Mouse (Mus musculus): Measurements from ENCODE around the gene Gsk3a. TPM values are rescaled to one million over a fixed set of nuclear protein-coding genes. Genes with fewer than 3 reads are reported as not detected.

The Gsk3a gene
- polyA plus RNA-seq, 1 experiment, result 87.3 TPM

DNA sequence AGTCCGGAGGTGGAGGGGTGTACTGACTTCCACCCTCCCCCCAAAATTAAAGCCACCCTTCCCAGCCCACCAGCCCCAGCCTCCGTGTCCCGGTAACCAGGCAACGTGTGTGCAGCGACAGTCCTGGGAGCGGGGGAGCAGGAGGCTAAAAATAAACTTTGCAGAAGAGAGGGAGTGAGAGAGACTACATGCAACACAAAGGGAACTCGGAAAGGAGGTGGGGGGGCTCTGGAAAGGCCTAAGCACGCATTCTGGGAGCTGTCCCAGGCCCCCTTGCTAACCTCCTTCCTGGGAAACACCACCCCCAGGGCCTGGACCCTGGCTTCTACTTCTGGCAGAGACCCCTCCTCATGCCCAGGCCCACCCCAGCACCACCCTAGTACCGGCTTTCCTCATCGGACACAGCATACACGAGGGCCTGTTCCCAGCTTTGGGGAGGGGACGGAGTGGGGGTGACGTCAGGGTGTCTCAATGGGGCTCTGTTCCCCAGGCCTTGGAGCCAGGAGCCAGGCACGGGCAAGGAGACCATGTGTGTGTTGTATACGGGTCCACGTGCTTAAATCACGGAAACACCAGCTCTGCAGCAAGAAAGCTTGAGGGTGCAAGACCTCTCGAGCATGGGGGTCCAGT lies 10.5 kb upstream of the Gsk3a start:
- H3K4me3 ChIP-seq (ENCODE audit: insufficient read depth, poor library complexity, severe bottlenecking), result peak overlapping the region; percentile 92
- H3K36me3 ChIP-seq (ENCODE audit: control insufficient read depth, insufficient read depth), result peaks cover 16% of the 10 kb centered on the region
- H3K27me3 ChIP-seq (ENCODE audit: control insufficient read depth, insufficient read depth, insufficient read length), result no peaks in the 10 kb centered on the region
- H3K79me3 ChIP-seq (ENCODE audit: low read depth), result peaks cover 49% of the 10 kb centered on the region
- peaks cover 61% of the 10 kb centered on the region for H3K79me2 ChIP-seq (ENCODE audit: control insufficient read depth, insufficient read depth)
- peak overlapping the region; percentile 55 for H3ac ChIP-seq (ENCODE audit: control insufficient read depth, insufficient read length, low read depth)
- peak; percentile 62 for TF ChIP-seq MAX (IDR thresholded peaks at IDR 0.05)
- TF ChIP-seq MYOD1 (IDR thresholded peaks at IDR 0.05; ENCODE audit: control insufficient read depth, insufficient read length, low read depth), result no peak

DNA sequence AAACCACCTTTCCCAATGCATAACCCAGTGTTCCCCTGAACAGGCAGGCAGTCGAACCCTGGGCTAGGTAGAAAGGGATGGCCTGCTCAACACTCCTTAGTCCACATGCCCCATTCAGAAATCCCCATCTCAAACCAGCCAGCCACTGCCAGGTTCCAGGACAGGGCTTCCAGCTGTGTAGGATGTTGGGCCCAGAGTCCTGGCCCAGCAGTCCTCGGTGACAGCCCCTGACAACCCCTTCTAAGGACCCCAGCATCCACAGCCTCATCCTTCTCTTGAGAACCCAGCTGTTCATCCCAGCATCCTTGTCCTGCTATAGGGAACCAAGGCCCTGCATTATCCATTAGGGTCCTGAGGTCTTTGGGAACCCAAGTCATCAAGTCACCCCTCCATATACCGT lies 9.8 kb upstream of the Gsk3a start:
- H3K36me3 ChIP-seq (ENCODE audit: control insufficient read depth, insufficient read depth), result peaks cover 22% of the 10 kb centered on the region
- peak overlapping the region; percentile 92 for H3K4me3 ChIP-seq (ENCODE audit: insufficient read depth, poor library complexity, severe bottlenecking)
- H3K27me3 ChIP-seq (ENCODE audit: control insufficient read depth, insufficient read depth, insufficient read length), result no peaks in the 10 kb centered on the region
- H3ac ChIP-seq (ENCODE audit: control insufficient read depth, insufficient read length, low read depth), result peak overlapping the region; percentile 55
- H3K79me2 ChIP-seq (ENCODE audit: control insufficient read depth, insufficient read depth), result peaks cover 66% of the 10 kb centered on the region
- TF ChIP-seq CEBPB (IDR thresholded peaks at IDR 0.05; ENCODE audit: low read depth) (no peak), MYOD1 (IDR thresholded peaks at IDR 0.05; ENCODE audit: control insufficient read depth, insufficient read length, low read depth) (no peak), FOSL1 (IDR thresholded peaks at IDR 0.05; ENCODE audit: insufficient read depth, low read length, poor library complexity, severe bottlenecking) (no peak), CTCF (IDR thresholded peaks at IDR 0.05; ENCODE audit: control insufficient read depth, insufficient read depth, insufficient read length) (no peak), USF1 (IDR thresholded peaks at IDR 0.05; ENCODE audit: low read depth) (no peak), MYOG (IDR thresholded peaks at IDR 0.05; ENCODE audit: control insufficient read depth, extremely low read depth, insufficient read length) (no peak), MAX (IDR thresholded peaks at IDR 0.05) (no peak)
- peaks cover 49% of the 10 kb centered on the region for H3K79me3 ChIP-seq (ENCODE audit: low read depth)

DNA sequence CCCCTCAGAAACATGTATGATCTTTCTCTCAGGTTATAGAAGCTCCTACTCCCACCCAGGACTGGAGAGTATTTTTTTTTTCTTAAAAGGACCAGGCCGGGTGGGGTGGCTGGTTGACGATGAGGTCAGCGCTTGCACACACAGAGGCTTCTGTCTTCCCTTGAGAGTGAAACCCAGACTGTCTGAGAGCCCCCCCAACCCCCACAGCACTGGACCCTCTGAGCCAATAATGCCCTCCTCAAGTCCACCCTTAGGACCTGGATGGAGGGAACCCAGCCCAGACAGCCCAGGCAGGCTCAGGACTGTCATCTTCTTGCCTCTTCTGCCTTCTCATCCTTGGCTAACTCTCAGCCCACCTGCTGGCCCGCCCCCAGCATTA lies 9.1 kb upstream of the Gsk3a start:
- H3K36me3 ChIP-seq (ENCODE audit: control insufficient read depth, insufficient read depth), result peaks cover 23% of the 10 kb centered on the region

DNA sequence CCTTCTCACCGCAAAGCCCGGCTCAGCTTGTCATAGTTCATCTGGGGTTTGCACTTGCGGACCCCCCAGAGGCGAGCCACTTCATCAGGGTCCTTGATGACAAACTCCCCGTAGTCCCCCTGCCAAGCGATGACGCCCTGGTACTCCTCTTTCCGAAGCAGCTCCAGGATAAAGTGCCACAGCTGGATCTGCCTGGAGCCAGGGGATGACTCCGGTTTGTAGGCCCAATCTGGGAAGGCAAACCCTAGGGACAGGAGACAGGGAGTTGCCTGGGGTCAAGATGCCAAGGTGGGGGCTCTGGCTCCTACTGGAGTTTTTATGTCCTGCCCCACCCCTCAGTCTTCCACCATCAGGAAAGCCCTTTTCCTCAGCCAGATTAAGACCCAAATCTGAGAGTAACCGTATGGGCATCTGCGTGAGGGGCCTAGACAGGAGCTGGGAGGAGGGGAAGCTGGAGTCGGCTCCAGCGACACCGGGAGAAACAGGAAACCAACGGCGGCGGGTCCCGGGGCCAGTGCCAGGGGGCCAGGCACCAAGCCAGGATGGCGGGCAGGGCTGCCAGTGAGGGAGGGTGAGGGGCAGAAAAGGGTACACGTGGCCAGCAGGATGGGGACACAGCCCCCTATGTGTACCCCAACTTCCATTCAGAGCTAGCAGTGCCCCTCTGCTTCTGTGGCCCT lies 8.6 kb upstream of the Gsk3a start:
- Histone ChIP-seq H3K4me3 (ENCODE audit: insufficient read depth, poor library complexity, severe bottlenecking) (no peak overlapping the region), H3ac (ENCODE audit: control insufficient read depth, insufficient read length, low read depth) (no peak overlapping the region), H3K27me3 (ENCODE audit: control insufficient read depth, insufficient read depth, insufficient read length) (no peaks in the 10 kb centered on the region), H3K79me2 (ENCODE audit: control insufficient read depth, insufficient read depth) (peaks cover 72% of the 10 kb centered on the region), H3K36me3 (ENCODE audit: control insufficient read depth, insufficient read depth) (peaks cover 23% of the 10 kb centered on the region), H3K79me3 (ENCODE audit: low read depth) (peaks cover 49% of the 10 kb centered on the region)
- no peak for TF ChIP-seq MYOG (IDR thresholded peaks at IDR 0.05; ENCODE audit: control insufficient read depth, extremely low read depth, insufficient read length)
- no peak for TF ChIP-seq MYOD1 (IDR thresholded peaks at IDR 0.05; ENCODE audit: control insufficient read depth, insufficient read length, low read depth)
- TF ChIP-seq FOSL1 (IDR thresholded peaks at IDR 0.05; ENCODE audit: insufficient read depth, low read length, poor library complexity, severe bottlenecking), result no peak
- TF ChIP-seq CTCF (IDR thresholded peaks at IDR 0.05; ENCODE audit: control insufficient read depth, insufficient read depth, insufficient read length), result no peak
- no peak for TF ChIP-seq USF1 (IDR thresholded peaks at IDR 0.05; ENCODE audit: low read depth)
- no peak for TF ChIP-seq CEBPB (IDR thresholded peaks at IDR 0.05; ENCODE audit: low read depth)

More for the DNA sequence above, 9.1 kb upstream of the Gsk3a start:
- H3K27me3 ChIP-seq (ENCODE audit: control insufficient read depth, insufficient read depth, insufficient read length), result no peaks in the 10 kb centered on the region
- peak overlapping the region; percentile 18 for H3K4me3 ChIP-seq (ENCODE audit: insufficient read depth, poor library complexity, severe bottlenecking)
- H3ac ChIP-seq (ENCODE audit: control insufficient read depth, insufficient read length, low read depth), result peak overlapping the region; percentile 37
- H3K79me3 ChIP-seq (ENCODE audit: low read depth), result peaks cover 49% of the 10 kb centered on the region
- peaks cover 72% of the 10 kb centered on the region for H3K79me2 ChIP-seq (ENCODE audit: control insufficient read depth, insufficient read depth)
- TF ChIP-seq CTCF (IDR thresholded peaks at IDR 0.05; ENCODE audit: control insufficient read depth, insufficient read depth, insufficient read length) (no peak), FOSL1 (IDR thresholded peaks at IDR 0.05; ENCODE audit: insufficient read depth, low read length, poor library complexity, severe bottlenecking) (no peak), MYOD1 (IDR thresholded peaks at IDR 0.05; ENCODE audit: control insufficient read depth, insufficient read length, low read depth) (no peak), MAX (IDR thresholded peaks at IDR 0.05) (no peak), MYOG (IDR thresholded peaks at IDR 0.05; ENCODE audit: control insufficient read depth, extremely low read depth, insufficient read length) (no peak), USF1 (IDR thresholded peaks at IDR 0.05; ENCODE audit: low read depth) (no peak), CEBPB (IDR thresholded peaks at IDR 0.05; ENCODE audit: low read depth) (no peak)

DNA sequence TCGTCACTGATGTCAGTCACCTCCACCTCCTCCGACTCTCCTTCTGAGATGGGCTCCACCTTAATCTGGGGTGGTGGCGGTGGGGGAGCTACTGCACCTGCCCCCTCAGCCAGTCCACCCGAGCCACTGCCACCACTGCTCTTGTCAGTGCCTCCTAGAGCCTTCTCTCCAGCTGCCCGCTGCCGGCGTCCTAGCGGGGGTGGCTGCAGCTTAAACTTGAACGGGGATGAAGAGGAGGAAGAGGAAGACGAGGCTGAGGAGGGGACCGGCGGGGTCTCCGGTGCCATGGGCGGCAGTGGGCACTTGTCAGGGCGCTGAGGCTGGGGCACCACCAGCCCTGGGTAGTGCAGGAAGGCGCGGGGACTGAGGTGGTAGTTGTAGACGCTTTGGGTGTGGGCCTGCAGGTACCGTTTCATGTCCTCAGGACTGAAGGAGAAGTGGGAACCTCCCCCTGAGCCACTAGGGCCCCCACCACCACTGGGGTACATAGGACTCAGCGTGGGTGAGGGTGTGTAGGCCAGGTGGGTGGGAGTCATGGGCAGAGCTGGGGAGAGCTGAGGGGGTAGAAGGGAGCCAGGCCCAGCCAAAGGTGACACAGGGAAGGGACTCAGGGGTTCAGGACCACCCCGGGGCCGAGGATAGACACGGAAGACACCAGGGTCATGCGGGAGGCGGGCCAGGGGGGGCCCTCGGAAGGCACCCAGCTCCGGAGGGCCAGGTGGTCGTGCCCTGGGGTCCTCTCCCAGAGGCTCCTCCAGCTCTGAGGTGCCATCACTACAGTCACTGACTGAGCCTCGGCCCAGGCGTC lies 7.1 kb upstream of the Gsk3a start:
- peaks cover 32% of the 10 kb centered on the region for H3K36me3 ChIP-seq (ENCODE audit: control insufficient read depth, insufficient read depth)
- no peaks in the 10 kb centered on the region for H3K27me3 ChIP-seq (ENCODE audit: control insufficient read depth, insufficient read depth, insufficient read length)
- no peak overlapping the region for H3K4me3 ChIP-seq (ENCODE audit: insufficient read depth, poor library complexity, severe bottlenecking)
- H3ac ChIP-seq (ENCODE audit: control insufficient read depth, insufficient read length, low read depth), result no peak overlapping the region
- no peak for TF ChIP-seq MYOG (IDR thresholded peaks at IDR 0.05; ENCODE audit: control insufficient read depth, extremely low read depth, insufficient read length)
- no peak for TF ChIP-seq MAX (IDR thresholded peaks at IDR 0.05)
- TF ChIP-seq CTCF (IDR thresholded peaks at IDR 0.05; ENCODE audit: control insufficient read depth, insufficient read depth, insufficient read length), result no peak
- TF ChIP-seq FOSL1 (IDR thresholded peaks at IDR 0.05; ENCODE audit: insufficient read depth, low read length, poor library complexity, severe bottlenecking), result no peak
- no peak for TF ChIP-seq MYOD1 (IDR thresholded peaks at IDR 0.05; ENCODE audit: control insufficient read depth, insufficient read length, low read depth)
- TF ChIP-seq CEBPB (IDR thresholded peaks at IDR 0.05; ENCODE audit: low read depth), result no peak
- TF ChIP-seq USF1 (IDR thresholded peaks at IDR 0.05; ENCODE audit: low read depth), result no peak
- peaks cover 63% of the 10 kb centered on the region for H3K79me2 ChIP-seq (ENCODE audit: control insufficient read depth, insufficient read depth)
- peaks cover 43% of the 10 kb centered on the region for H3K79me3 ChIP-seq (ENCODE audit: low read depth)
